8 mouse cellular contexts compared by ENCODE assay signal in genomic region chr4:49844828-49845611, GRCm38 (mm10). TPM values are rescaled to one million over a fixed set of nuclear protein-coding genes. Genes with fewer than 3 reads are reported as not detected.
DNase-seq lines count a peak whose midpoint lies in the region; ATAC-seq and TF ChIP-seq lines count a peak whose summit lies in the region.

No protein-coding gene starts in this region.

- H3K27me3 ChIP-seq in G1E (ENCODE audit: insufficient read depth, low read length) = peaks cover 6% of the 10 kb centered on the region; the same call in 1 of the 2 replicates
- peaks cover 33% of the 10 kb centered on the region for H3K27me3 ChIP-seq in intestine, embryonic 16.5 days (replicated peaks; ENCODE audit: control insufficient read depth, insufficient read depth, low read length)
- peaks cover 50% of the 10 kb centered on the region for H3K27me3 ChIP-seq in liver, embryonic 15.5 days
- H3K27me3 ChIP-seq in small intestine, adult 2 months (ENCODE audit: control insufficient read depth, insufficient read depth, low read length) = peaks cover 16% of the 10 kb centered on the region

- TF ChIP-seq CTCF in gastrocnemius, adult 2 months (IDR thresholded peaks at IDR 0.05) = no peak
- TF ChIP-seq CTCF in G1E (IDR thresholded peaks at IDR 0.05; ENCODE audit: low read depth, low read length) = no peak
- TF ChIP-seq CTCF in embryonic fibroblast, embryonic 13.5 days (IDR thresholded peaks at IDR 0.05; ENCODE audit: borderline replicate concordance, insufficient read depth, low read length) = no peak
- TF ChIP-seq CTCF in small intestine, adult 2 months (IDR thresholded peaks at IDR 0.05; ENCODE audit: extremely low read depth, insufficient read length, insufficient replicate concordance, low read depth, low read length) = no peak

- no peak for ATAC-seq in G1E (ENCODE audit: extremely low read depth, insufficient number of reproducible peaks, low FRiP score, poor library complexity, severe bottlenecking)
- ATAC-seq in intestine, embryonic 16.5 days = peak; percentile 54
- no peak for ATAC-seq in liver, embryonic 15.5 days (ENCODE audit: insufficient read depth)

- no peak overlapping the region for H3K27ac ChIP-seq in gastrocnemius, adult 2 months
- no peak overlapping the region for H3K27ac ChIP-seq in embryonic fibroblast, embryonic 13.5 days (ENCODE audit: insufficient read depth, low read length)
- no peak overlapping the region for H3K27ac ChIP-seq in intestine, embryonic 16.5 days (ENCODE audit: low read length)
- no peak overlapping the region for H3K27ac ChIP-seq in liver, embryonic 15.5 days (replicated peaks)
- H3K27ac ChIP-seq in small intestine, adult 2 months (ENCODE audit: insufficient read depth, low read depth, low read length) = no peak overlapping the region

- WGBS in intestine, embryonic 16.5 days = under 1% methylated on average over 60 of the region's 63 CpGs
- 1% methylated on average over 63 of the region's 63 CpGs for WGBS in liver, embryonic 15.5 days (ENCODE audit: insufficient replicate concordance)
- 3% methylated on average over 63 of the region's 63 CpGs for WGBS in small intestine, adult 2 months

- peak overlapping the region; percentile 96 for H3K4me2 ChIP-seq in intestine, embryonic 16.5 days (ENCODE audit: low read depth, low read length)
- peak overlapping the region; percentile 33 for H3K4me2 ChIP-seq in liver, embryonic 15.5 days

- H3K9me3 ChIP-seq in G1E (replicated peaks) = peaks cover 3% of the 10 kb centered on the region
- no peaks in the 10 kb centered on the region for H3K9me3 ChIP-seq in intestine, embryonic 16.5 days (ENCODE audit: control insufficient read depth, low read length)
- no peaks in the 10 kb centered on the region for H3K9me3 ChIP-seq in liver, embryonic 15.5 days (replicated peaks)

- peak overlapping the region; percentile 66 for H3K4me3 ChIP-seq in gastrocnemius, adult 2 months
- H3K4me3 ChIP-seq in G1E (ENCODE audit: low read depth, low read length) = 0 out of 2 replicates have a peak overlapping the region, but pooled peaks have one; percentile 33
- peak overlapping the region; percentile 35 for H3K4me3 ChIP-seq in embryonic fibroblast, embryonic 13.5 days (ENCODE audit: insufficient read depth, low read length)
- H3K4me3 ChIP-seq in intestine, embryonic 16.5 days (ENCODE audit: low read length) = peak overlapping the region; percentile 58
- H3K4me3 ChIP-seq in liver, embryonic 15.5 days (replicated peaks) = peak overlapping the region; percentile 21
- H3K4me3 ChIP-seq in small intestine, adult 2 months (ENCODE audit: low read depth, low read length) = peak overlapping the region; percentile 22

- H3K36me3 ChIP-seq in G1E (replicated peaks) = no peaks in the 10 kb centered on the region
- H3K36me3 ChIP-seq in intestine, embryonic 16.5 days (ENCODE audit: control insufficient read depth, insufficient read depth, low read length) = no peaks in the 10 kb centered on the region
- no peaks in the 10 kb centered on the region for H3K36me3 ChIP-seq in liver, embryonic 15.5 days (replicated peaks)
- H3K36me3 ChIP-seq in small intestine, adult 2 months (ENCODE audit: control insufficient read depth, insufficient read depth, low read length) = no peaks in the 10 kb centered on the region

- H3K4me1 ChIP-seq in G1E (ENCODE audit: insufficient read depth, low read depth, low read length) = no peaks in the 10 kb centered on the region
- H3K4me1 ChIP-seq in embryonic fibroblast, embryonic 13.5 days (ENCODE audit: control insufficient read depth, insufficient read depth, low read length) = no peaks in the 10 kb centered on the region
- H3K4me1 ChIP-seq in intestine, embryonic 16.5 days (ENCODE audit: control insufficient read depth, insufficient read depth, low read length) = peaks cover 14% of the 10 kb centered on the region
- H3K4me1 ChIP-seq in liver, embryonic 15.5 days (replicated peaks) = no peaks in the 10 kb centered on the region
- no peaks in the 10 kb centered on the region for H3K4me1 ChIP-seq in small intestine, adult 2 months (ENCODE audit: control insufficient read depth, insufficient read depth, insufficient read length, low read length)

- intact Hi-C loops in gastrocnemius, adult 2 months (cut with DNase I) = no loop called here
- intact Hi-C loops in gastrocnemius, postnatal 36 days (cut with DNase I) = no loop called here

- peak overlapping the region; percentile 56 for H3K9ac ChIP-seq in intestine, embryonic 16.5 days (ENCODE audit: low read depth, low read length)
- no peak overlapping the region for H3K9ac ChIP-seq in liver, embryonic 15.5 days

- DNase-seq in gastrocnemius, adult 2 months = peak; percentile 14
- DNase-seq in gastrocnemius, postnatal 36 days = no peak
- no peak for DNase-seq in G1E (ENCODE audit: low spot score)
- DNase-seq in urinary bladder, postnatal 14 days (ENCODE audit: low spot score) = no peak

- no peak for TF ChIP-seq POLR2A in embryonic fibroblast, embryonic 13.5 days (IDR thresholded peaks at IDR 0.05; ENCODE audit: low read depth, low read length)
- TF ChIP-seq POLR2A in small intestine, adult 2 months (IDR thresholded peaks at IDR 0.05; ENCODE audit: low read depth, low read length) = no peak

RNA-seq across cellular contexts. Expression of gene Grin3a, which starts 0.5 kb away (rescaled TPM):
- total RNA-seq in gastrocnemius, adult 2 months (2021) = under 1 TPM in 1 of 2 experiments, not detected in 1; 0.08 TPM
- total RNA-seq in gastrocnemius, postnatal 36 days (2021) = under 1 TPM; 0.10 to 0.13 TPM
- total RNA-seq in G1E (2014; fragmentation: Nextera tagmentation) (not detected in 2 replicates), G1E (2017) (0.12 and 0.27 TPM in 2 replicates)
- polyA plus RNA-seq in G1E (2012) = not detected in 2 replicates
- 0.50 and 0.58 TPM in 2 replicates for polyA plus RNA-seq in embryonic fibroblast, embryonic 13.5 days (2011; ENCODE audit: insufficient read length, low read depth, missing spikeins)
- polyA plus RNA-seq in intestine, embryonic 16.5 days (2015; fragmentation: Nextera tagmentation; extraction: Ambion mirVana) = 0.40 and 0.43 TPM in 2 replicates
- polyA plus RNA-seq in liver, embryonic 15.5 days (2015; fragmentation: Nextera tagmentation; extraction: Ambion mirVana) = 0.02 and 0.06 TPM in 2 replicates
- 0.03 TPM in 2 replicates for polyA plus RNA-seq in small intestine, adult 2 months (2012; rRNA removed)
